In genomic region chr11:45736561-45736960, GRCm38 (mm10) we compare ENCODE assay signal across 10 mouse cellular contexts.
DNase-seq lines count a peak whose midpoint lies in the region; ATAC-seq and TF ChIP-seq lines count a peak whose summit lies in the region.
"Had no signal": no experiment of that assay in that cellular context is flagged by ENCODE, and none has a peak within 500 bp of the region (broad histone marks: within the 10 kb centered on the region; RNA-seq: fewer than 3 reads in every experiment).

No protein-coding gene starts in this region.

- peak; percentile 19; the same call in 1 of the 2 replicates for TF ChIP-seq CTCF in small intestine, adult 2 months (IDR thresholded peaks at IDR 0.05; ENCODE audit: extremely low read depth, insufficient read length, insufficient replicate concordance, low read depth, low read length)

- ATAC-seq in neural tube, embryonic 11.5 days (ENCODE audit: insufficient read depth, low FRiP score, low TSS enrichment): no peak
- ATAC-seq in neural tube, embryonic 15.5 days (ENCODE audit: low FRiP score): no peak
- ATAC-seq in embryonic facial prominence, embryonic 11.5 days (replicated peaks; ENCODE audit: insufficient number of reproducible peaks, low FRiP score, low TSS enrichment, low read depth): no peak
- no peak for ATAC-seq in activated CD4-positive, CD25-positive, alpha-beta regulatory T cell, adult 4 months

- no peak overlapping the region for H3K4me2 ChIP-seq in neural tube, embryonic 11.5 days (ENCODE audit: low read depth)
- H3K4me2 ChIP-seq in neural tube, embryonic 15.5 days: no peak overlapping the region
- no peak overlapping the region for H3K4me2 ChIP-seq in embryonic facial prominence, embryonic 11.5 days (ENCODE audit: low read depth, low read length)
- H3K4me2 ChIP-seq: liver, embryonic 13.5 days had no signal

- TF ChIP-seq POLR2A in small intestine, adult 2 months (IDR thresholded peaks at IDR 0.05; ENCODE audit: low read depth, low read length): no peak

- no peak overlapping the region for H3K4me3 ChIP-seq in heart, embryonic 10.5 days
- H3K4me3 ChIP-seq in neural tube, embryonic 11.5 days (ENCODE audit: low read depth, low read length): no peak overlapping the region
- H3K4me3 ChIP-seq in neural tube, embryonic 15.5 days (replicated peaks): no peak overlapping the region
- H3K4me3 ChIP-seq in embryonic facial prominence, embryonic 11.5 days (ENCODE audit: low read depth, low read length): no peak overlapping the region
- no peak overlapping the region for H3K4me3 ChIP-seq in small intestine, adult 2 months (ENCODE audit: low read depth, low read length)
- H3K4me3 ChIP-seq: forebrain, embryonic 10.5 days; liver, embryonic 13.5 days had no signal

- WGBS in heart, embryonic 10.5 days: 37% methylated on average over 3 of the region's 3 CpGs
- 49% methylated on average over 3 of the region's 3 CpGs for WGBS in neural tube, embryonic 11.5 days
- 50% methylated on average over 3 of the region's 3 CpGs for WGBS in neural tube, embryonic 15.5 days
- WGBS in embryonic facial prominence, embryonic 11.5 days: 45% methylated on average over 3 of the region's 3 CpGs
- 46% methylated on average over 3 of the region's 3 CpGs for WGBS in small intestine, adult 2 months

- peak; percentile 71 for DNase-seq in heart, embryonic 10.5 days (ENCODE audit: low spot score)
- no peak for DNase-seq in heart, adult 8-10 months (ENCODE audit: low spot score)
- peak; percentile 39 for DNase-seq in neural tube, embryonic 11.5 days (ENCODE audit: low spot score)
- DNase-seq in embryonic facial prominence, embryonic 11.5 days (ENCODE audit: low spot score): peak; percentile 39
- DNase-seq in spleen, postnatal 14 days (ENCODE audit: low spot score in 2 of 2): no peak
- DNase-seq: liver, embryonic 13.5 days had no signal

- H3K9me3 ChIP-seq in heart, embryonic 10.5 days: no peaks in the 10 kb centered on the region
- no peaks in the 10 kb centered on the region for H3K9me3 ChIP-seq in neural tube, embryonic 11.5 days (ENCODE audit: control insufficient read depth, low read length)
- no peaks in the 10 kb centered on the region for H3K9me3 ChIP-seq in neural tube, embryonic 15.5 days (replicated peaks)
- H3K9me3 ChIP-seq in embryonic facial prominence, embryonic 11.5 days (replicated peaks; ENCODE audit: control insufficient read depth, low read length): no peaks in the 10 kb centered on the region
- H3K9me3 ChIP-seq: forebrain, embryonic 10.5 days; liver, embryonic 13.5 days had no signal

- H3K27me3 ChIP-seq in heart, embryonic 10.5 days (ENCODE audit: insufficient read depth, poor library complexity, severe bottlenecking): no peaks in the 10 kb centered on the region
- no peaks in the 10 kb centered on the region for H3K27me3 ChIP-seq in neural tube, embryonic 11.5 days (ENCODE audit: control insufficient read depth, insufficient read depth, low read length)
- H3K27me3 ChIP-seq in neural tube, embryonic 15.5 days (replicated peaks): no peaks in the 10 kb centered on the region
- no peaks in the 10 kb centered on the region for H3K27me3 ChIP-seq in embryonic facial prominence, embryonic 11.5 days (ENCODE audit: control insufficient read depth, insufficient read depth, low read length)
- no peaks in the 10 kb centered on the region for H3K27me3 ChIP-seq in small intestine, adult 2 months (ENCODE audit: control insufficient read depth, insufficient read depth, low read length)
- H3K27me3 ChIP-seq: liver, embryonic 13.5 days had no signal

- peaks cover 5% of the 10 kb centered on the region; the same call in 1 of the 2 replicates for H3K4me1 ChIP-seq in heart, embryonic 10.5 days
- no peaks in the 10 kb centered on the region for H3K4me1 ChIP-seq in neural tube, embryonic 11.5 days (ENCODE audit: control insufficient read depth, insufficient read depth, low read length)
- H3K4me1 ChIP-seq in neural tube, embryonic 15.5 days: no peaks in the 10 kb centered on the region
- H3K4me1 ChIP-seq in embryonic facial prominence, embryonic 11.5 days (ENCODE audit: control insufficient read depth, insufficient read depth, low read length): no peaks in the 10 kb centered on the region
- no peaks in the 10 kb centered on the region for H3K4me1 ChIP-seq in small intestine, adult 2 months (ENCODE audit: control insufficient read depth, insufficient read depth, insufficient read length, low read length)
- H3K4me1 ChIP-seq: liver, embryonic 13.5 days had no signal

- H3K36me3 ChIP-seq in heart, embryonic 10.5 days: no peaks in the 10 kb centered on the region
- no peaks in the 10 kb centered on the region for H3K36me3 ChIP-seq in neural tube, embryonic 11.5 days (ENCODE audit: control insufficient read depth, insufficient read depth, low read length)
- H3K36me3 ChIP-seq in neural tube, embryonic 15.5 days: no peaks in the 10 kb centered on the region
- H3K36me3 ChIP-seq in embryonic facial prominence, embryonic 11.5 days (replicated peaks; ENCODE audit: control insufficient read depth, insufficient read depth, low read depth, low read length): no peaks in the 10 kb centered on the region
- H3K36me3 ChIP-seq in small intestine, adult 2 months (ENCODE audit: control insufficient read depth, insufficient read depth, low read length): no peaks in the 10 kb centered on the region
- H3K36me3 ChIP-seq: forebrain, embryonic 10.5 days; liver, embryonic 13.5 days had no signal

- no peak overlapping the region for H3K9ac ChIP-seq in neural tube, embryonic 11.5 days (ENCODE audit: low read length)
- no peak overlapping the region for H3K9ac ChIP-seq in neural tube, embryonic 15.5 days (replicated peaks)
- no peak overlapping the region for H3K9ac ChIP-seq in embryonic facial prominence, embryonic 11.5 days (replicated peaks; ENCODE audit: low read length)
- H3K9ac ChIP-seq: liver, embryonic 13.5 days had no signal

- 0 out of 2 replicates have a peak overlapping the region, but pooled peaks have one; percentile 29 for H3K27ac ChIP-seq in heart, embryonic 10.5 days
- no peak overlapping the region for H3K27ac ChIP-seq in neural tube, embryonic 11.5 days (ENCODE audit: low read depth, low read length)
- H3K27ac ChIP-seq in neural tube, embryonic 15.5 days (replicated peaks): no peak overlapping the region
- H3K27ac ChIP-seq in embryonic facial prominence, embryonic 11.5 days (replicated peaks; ENCODE audit: low read depth, low read length): no peak overlapping the region
- H3K27ac ChIP-seq in small intestine, adult 2 months (ENCODE audit: insufficient read depth, low read depth, low read length): no peak overlapping the region
- H3K27ac ChIP-seq: forebrain, embryonic 10.5 days; liver, embryonic 13.5 days had no signal

Comparison
In these comparisons a context has a peak if more than half of its experiments do, and no peak if none do; other contexts are left out.
1. DNase-seq: peak in heart, embryonic 10.5 days (single experiment), neural tube, embryonic 11.5 days (single experiment) and embryonic facial prominence, embryonic 11.5 days (single experiment); none in heart, adult 8-10 months (single experiment) and spleen, postnatal 14 days (0 of 2).